Mouse (Mus musculus): ENCODE results near the gene Cfd. TPM values are rescaled to one million over a fixed set of nuclear protein-coding genes. Genes with fewer than 3 reads are reported as not detected.

Cfd gene
- polyA plus RNA-seq, 1 experiment: 209 TPM

DNA sequence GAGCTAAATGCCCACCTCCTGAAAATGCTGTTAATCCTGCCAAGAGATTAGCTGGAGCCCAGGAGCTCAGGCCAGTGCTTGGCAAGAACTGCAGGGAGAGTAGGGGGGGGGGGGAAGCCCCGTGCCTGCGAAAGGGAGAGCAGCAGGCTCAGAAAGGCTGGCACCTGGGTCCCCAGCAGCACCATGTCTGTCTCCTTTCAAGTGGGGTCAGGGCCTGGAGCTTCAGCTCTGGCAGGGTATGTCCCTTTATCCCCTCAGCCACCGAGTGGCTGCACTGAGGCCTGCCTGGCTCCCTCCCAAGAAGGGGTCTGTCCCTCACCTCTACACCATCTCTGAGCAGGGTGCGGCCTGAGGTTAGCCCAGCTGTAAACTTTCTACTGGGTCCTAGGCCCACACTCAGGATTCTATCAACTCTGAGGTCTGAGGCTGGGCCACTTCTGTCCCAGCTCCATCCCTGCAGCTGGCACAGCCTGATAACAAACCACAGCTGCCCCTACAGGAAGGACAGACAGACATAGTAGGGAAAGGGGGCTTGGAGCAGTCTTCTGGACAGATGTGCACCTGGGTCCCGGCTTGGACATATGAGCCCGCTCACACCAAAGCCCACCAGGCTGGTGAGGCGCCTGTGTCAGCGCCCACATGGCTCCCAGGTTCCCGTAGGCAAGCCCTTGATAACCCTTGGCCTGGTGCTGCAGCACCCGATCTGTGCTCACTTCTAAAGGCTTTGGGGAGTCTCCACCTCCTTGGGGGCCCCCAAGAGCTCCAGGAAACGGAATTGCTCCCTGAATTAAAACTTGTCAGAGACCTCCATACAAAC is 23.7 kb downstream of the Cfd start:
- 36% methylated on average over 11 of the region's 11 CpGs for WGBS
- DNase-seq (ENCODE audit: low read depth, low spot score): no peak

DNA sequence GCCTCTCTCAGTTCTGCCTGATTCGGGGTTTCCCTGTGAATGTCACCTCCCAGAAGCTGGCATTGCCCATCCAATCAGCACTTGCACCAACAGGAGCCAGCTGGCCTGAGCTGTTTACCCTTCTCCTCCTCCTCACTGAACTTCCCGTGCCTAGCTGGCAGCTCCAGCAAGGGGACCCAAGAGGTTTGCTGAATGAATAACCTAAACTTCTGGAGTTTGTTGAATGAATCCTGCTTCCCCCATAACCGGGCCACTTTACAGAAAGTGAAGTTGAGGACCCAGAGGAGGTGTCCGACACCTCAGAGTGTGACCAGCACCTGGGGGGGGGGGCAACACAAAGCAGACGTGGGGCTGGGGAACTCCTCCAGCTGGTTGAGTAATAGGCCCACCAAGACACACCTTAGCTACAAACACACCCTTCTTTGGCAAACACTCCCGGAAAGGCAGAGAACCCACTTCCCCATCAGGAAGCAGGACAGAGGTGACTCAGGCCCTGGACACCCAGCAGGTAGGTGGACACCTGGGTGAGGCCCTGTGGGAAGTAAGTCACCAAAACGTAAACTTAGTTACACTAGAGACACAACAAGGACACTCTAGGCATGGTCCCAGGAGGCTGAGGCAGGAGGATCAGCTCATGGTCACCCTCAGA is 24.4 kb downstream of the Cfd start:
- 21% methylated on average over 7 of the region's 7 CpGs for WGBS

DNA sequence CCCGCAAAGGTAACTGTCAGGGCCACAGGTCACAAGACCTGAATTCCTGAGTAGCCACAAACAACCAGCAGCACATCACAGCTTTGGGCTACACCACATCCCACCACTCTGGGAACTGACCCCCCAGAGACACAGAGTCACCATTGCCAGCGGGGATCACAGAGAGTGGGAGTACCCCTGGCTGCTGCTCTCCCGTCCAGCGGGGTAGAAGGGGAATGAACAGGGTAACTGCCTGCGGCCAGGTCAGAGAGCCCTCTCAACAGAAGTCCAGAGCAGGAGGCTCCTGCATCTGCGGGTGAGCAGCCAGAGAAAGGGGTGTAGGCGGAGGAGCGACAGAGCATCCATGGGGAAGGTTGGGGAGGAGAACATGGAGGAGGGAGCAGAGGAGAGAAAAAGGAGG is 25.4 kb downstream of the Cfd start:
- 5% methylated on average over 8 of the region's 8 CpGs for whole genome bisulfite sequencing
- DNase-seq (ENCODE audit: low read depth, low spot score): no peak

More for the DNA sequence above, 24.4 kb downstream of the Cfd start:
- no peak for DNase-seq (ENCODE audit: low read depth, low spot score)

DNA sequence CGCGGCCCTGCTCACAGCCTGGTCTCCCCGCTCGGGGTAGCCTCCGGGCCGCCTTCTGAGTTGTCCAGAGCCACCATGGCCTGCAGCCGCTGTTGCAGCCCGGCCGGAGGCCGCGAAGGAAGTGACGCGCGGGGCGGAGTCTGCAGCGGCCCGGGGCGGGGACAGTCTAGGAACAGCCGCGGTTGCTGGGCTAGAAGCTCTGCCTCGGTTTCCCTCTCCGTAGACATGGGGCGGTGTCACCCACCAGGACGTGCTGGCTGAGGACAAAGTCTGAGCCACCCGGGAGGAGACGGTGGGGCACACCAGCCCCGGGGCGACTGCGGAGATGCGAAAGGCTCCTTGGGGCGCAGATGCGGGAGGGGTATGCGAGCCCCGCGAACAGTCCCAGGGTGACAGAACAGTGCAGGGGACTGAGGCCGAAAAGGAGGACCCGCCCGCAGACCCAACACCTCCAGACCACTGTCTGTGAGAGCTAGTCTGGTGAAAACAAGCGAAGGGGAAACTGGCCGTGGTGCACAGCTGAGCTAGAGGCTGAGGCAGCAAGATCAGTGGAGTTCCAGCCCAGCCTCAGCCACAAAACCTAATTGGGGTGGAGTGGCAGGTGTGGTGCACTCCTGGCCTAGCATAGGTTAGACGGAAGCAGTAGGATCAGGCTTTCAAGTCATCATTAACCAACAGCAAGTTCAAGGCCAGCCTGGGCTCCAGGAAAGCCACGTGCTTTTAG is 26.3 kb downstream of the Cfd start, which contains the start of gene Kiss1r:
Gene Kiss1r, plus strand, starts transcription at position 164 of the 724 bp plus-strand sequence.
- no peak for DNase-seq (ENCODE audit: low read depth, low spot score)
- 2% methylated on average over 42 of the region's 42 CpGs for WGBS

DNA sequence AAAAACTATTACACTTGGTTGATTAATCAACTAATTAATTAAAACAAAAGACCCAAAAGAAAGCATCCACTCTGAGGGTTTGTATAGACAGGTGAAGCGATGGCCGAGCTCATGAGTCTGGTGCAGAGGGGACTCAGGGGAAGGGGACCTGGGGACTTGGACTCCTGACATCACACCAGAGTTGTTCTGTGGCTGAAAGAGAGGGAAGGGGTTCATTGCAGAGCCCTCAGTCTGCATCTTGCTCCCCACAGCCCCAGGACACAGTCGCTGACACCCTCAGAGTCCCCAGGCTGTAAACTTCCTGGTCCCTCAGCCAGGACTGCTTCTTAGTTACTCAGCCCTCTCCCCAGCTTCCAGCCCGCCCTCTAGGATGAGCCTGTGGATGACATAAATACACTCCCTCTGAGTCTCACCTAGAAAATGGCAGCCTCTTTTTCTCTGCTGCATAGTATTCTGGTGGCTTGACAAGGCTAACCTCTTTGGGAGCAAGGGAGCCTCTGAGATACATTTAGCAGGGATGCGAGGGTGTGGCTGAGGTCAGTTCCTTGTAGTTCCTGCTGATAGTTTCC is 27.0 kb downstream of the Cfd start:
- WGBS: 80% methylated on average over 5 of the region's 5 CpGs
- DNase-seq (ENCODE audit: low read depth, low spot score): no peak

DNA sequence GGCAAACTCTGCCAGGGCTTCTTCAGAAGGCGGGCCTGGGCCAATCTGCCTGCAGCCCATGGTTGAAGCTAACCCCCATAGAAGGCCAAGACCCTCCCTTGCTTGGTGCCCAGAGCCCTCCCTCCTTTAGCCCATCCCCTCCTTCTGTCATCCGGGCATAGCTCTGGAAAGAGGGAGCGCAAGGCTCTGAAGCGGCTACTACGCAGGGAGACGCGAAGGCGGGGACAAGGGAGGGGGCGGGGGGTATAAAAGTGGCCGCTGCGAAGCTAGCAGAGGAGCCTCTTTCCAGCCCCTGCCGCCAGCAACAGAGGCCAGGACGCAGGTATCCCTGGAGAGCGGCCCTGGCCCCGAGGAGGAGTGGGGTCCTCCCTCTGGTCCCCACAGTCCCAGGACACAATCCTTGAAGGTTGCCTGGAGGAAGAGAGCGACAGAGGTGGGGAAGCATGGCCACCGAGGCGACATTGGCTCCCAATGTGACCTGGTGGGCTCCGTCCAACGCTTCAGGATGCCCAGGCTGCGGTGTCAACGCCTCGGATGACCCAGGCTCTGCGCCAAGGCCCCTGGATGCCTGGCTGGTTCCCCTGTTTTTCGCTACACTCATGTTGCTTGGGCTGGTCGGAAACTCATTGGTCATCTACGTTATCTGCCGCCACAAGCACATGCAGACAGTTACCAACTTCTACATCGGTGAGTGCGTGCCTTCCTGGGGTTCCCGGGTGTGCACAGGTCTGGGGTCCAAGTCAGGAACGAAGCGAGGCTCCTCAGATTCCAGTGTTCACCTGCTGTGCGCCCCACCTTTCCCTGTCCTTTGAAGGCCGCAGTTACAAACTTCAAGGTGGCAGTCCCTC is 27.8 kb downstream of the Cfd start:
- 62% methylated on average over 35 of the region's 35 CpGs for WGBS
- DNase-seq (ENCODE audit: low read depth, low spot score): no peak

DNA sequence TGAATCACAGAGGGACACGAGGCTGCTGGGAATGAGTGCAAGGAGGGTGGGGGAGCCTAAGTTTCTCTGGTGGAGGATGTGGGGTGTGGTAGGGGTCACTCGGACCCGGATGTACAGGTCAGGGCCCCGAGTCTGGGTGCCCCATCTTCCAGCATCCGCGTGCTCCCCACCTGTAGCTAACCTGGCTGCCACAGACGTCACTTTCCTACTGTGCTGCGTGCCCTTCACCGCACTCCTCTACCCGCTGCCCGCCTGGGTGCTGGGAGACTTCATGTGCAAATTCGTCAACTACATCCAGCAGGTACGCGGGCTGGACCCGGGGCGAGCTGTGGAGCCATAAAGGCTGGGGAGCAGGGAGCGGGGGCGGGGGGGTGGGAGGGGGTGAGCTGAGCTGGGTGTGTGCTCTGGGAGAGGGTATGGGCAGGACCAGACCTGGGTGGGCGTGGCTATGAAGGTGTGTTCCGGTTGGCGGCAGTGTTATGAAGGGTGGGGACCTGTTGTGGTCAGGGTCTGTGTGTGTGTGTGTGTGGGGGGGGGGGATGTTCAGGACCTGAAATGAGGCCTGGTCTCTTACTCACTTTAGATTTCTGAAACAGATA is 28.7 kb downstream of the Cfd start:
- no peak for DNase-seq (ENCODE audit: low read depth, low spot score)

DNA sequence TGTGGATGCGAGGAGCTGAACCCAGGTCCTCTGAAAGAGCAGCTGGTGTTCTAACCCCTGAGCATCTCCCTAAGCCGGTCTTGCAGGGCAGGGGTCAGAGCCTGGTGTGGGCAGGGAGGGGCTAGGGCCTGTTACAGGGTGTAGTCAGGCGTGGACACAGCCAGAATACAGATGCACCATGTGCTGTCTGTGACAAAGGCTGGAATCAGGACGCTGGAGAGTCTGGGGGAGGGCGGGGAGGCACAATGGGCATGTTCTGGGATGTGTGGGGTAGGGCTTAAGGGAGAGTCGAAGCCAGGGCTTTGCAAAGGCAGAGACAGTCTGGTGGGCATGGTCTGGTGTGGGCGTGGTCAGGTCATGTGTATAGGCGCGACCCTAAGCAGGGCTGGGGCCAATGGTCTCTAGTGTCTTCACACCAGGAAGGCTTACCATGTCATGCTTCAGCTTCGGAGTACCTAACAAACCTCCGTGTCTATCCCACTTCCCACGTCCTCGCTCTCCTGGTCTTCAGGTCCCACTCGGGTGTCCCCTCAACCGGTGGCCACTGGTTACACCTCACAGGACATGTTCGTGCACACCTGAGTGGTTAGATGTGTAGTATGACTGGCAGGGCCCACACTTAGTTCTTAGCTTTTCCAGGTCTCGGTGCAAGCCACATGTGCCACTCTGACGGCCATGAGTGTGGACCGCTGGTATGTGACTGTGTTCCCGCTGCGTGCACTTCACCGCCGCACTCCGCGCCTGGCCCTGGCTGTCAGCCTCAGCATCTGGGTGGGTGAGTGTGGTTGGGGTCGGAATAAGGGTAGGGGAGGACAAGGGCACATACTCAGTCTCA is 29.6 kb downstream of the Cfd start:
- DNase-seq (ENCODE audit: low read depth, low spot score): no peak
- WGBS: 44% methylated on average over 26 of the region's 26 CpGs

More for the DNA sequence above, 28.7 kb downstream of the Cfd start:
- 20% methylated on average over 21 of the region's 21 CpGs for WGBS

DNA sequence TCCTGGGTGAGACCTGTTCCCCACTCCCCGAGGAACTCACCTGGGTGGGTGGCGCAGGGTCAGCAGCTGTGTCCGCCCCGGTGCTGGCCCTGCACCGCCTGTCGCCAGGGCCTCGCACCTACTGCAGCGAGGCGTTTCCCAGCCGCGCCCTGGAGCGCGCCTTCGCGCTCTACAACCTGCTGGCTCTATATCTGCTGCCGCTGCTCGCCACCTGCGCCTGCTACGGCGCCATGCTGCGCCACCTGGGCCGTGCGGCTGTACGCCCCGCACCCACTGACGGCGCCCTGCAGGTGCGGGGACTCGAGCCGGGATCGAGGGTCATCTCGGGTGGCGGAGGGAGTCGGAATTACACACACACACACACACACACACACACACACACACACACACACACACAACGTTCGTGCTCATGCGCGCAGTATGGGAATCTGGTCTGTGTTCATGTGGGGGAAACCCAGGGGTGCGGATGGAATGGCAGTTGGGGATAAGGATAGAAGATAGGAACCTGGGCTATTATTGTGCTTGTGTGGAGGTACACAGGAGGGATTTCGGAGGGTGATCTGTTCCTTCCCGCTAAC is 30.4 kb downstream of the Cfd start, which contains the start of gene R3hdm4:
Gene R3hdm4, minus strand, starts transcription at position 251 of the 578 bp plus-strand sequence.
- DNase-seq (ENCODE audit: low read depth, low spot score): no peak
- 10% methylated on average over 41 of the region's 41 CpGs for WGBS

DNA sequence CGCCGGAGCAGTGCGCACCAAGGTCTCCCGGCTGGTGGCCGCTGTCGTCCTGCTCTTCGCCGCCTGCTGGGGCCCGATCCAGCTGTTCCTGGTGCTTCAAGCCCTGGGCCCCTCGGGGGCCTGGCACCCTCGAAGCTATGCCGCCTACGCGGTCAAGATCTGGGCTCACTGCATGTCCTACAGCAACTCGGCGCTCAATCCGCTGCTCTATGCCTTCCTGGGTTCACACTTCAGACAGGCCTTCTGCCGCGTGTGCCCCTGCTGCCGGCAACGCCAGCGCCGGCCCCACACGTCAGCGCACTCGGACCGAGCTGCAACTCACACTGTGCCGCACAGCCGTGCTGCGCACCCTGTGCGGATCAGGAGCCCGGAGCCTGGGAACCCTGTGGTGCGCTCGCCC is 30.9 kb downstream of the Cfd start:
- 29% methylated on average over 34 of the region's 34 CpGs for WGBS
- DNase-seq (ENCODE audit: low read depth, low spot score): no peak

DNA sequence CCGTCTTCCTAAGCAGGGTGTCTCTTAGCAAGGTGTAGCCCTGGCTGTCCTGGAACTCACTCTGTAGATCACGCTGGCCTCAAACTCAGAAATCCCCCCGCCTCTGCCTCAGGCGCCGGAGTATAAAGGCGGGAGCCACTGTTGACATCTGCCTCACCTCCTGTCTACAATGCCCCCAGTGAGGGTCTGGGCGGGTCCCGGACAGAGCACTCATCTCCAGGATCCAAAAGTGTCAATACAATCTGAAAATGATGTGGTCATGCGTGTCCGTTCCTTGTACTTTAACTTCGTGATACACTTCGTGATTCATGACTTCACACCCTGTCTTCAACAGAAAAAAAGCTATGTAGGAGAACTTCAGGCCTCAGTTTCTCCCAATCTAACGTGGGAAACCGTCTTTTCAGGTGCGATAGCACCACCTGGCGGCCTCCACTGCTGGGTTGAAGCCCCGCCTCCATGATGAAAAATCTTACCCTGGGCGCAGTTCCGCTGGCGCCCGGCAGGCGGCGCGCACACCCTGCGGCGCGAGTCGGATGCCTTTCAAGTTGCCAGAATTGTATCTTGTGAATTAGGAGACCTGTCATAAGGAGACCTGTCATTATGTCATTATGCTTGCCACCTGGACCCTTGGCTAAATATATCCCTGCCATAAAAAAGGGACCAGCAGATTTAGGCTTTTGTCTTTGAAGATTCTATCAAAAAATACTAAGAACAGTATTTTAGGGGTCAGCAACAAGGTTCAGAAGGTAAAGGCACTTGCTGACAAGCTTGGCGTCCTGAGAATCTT is 34.5 kb downstream of the Cfd start:
- WGBS: 12% methylated on average over 29 of the region's 29 CpGs
- no peak for DNase-seq (ENCODE audit: low read depth, low spot score)

DNA sequence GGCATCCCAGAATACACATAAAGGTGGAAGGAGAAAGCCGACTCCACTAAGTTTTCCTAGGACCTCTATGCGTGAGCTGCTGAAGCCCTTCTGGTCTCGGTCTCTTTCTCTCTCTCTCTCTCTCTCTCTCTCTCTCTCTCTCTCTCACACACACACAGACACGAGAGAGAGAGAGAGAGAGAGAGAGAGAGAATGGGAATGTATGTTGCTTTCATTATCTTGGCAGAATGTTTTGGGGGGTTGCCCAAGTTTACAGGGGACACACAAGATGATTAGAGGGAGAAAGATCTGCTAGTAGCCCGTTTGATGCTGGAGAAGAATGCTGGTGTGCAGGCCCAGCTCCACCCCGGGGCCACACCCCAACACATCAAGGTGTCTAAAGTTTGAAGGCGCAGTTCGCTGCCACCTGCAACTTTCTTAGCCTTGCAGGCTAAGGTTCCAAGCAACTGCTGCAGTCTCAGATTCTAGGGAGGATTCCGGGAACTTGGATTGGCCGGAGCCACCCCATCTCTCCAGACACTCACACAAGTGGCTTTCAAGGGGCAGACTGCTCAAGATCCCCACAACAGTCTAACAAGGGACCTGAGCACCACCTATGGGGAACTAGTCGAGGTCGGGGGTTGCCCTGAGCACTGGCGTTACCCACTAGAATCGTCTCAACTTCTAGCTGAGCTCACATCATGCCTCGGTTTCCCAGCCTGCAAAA is 35.3 kb downstream of the Cfd start:
- 4% methylated on average over 15 of the region's 15 CpGs for WGBS
- DNase-seq (ENCODE audit: low read depth, low spot score): no peak

DNA sequence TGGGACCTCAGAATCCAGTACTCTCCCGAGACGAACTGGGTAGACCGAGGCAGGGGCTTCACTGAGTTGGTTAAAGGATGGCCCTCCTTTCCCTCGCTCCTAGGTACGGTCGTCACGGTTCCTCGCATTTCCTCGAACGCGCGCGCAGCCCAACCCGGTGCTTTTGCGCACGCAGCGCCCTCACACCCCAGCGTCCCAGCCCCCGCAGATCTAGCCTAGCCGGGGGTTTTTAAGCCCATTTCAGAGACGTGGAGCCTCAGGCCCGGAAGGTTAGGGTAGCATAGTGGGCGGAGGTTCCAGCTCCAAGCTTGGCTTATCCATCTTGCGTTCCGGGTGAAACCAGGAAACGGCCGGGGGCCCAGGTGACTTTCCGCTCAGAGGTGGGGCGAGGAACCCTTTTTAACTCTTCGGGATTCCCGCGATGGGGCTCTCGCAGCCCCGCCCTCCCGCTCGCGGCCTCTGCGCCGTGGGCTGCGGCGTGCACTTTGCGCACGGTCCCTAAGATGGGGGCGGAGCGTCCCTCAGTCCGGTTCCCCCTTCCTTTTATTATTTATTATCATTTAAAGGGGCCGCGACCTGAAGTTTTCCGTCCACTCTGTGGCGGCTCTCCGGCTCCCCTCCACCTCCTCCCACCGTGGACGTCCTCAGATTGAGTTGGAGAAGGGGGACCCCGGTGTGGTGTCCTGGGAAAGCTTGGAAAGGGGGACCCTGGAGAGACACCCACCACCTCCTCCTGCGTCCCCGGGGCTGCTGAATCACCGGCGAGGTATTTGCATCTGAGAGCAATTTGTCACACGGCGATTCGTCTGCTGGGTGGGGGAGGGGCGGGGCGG is 36.1 kb downstream of the Cfd start, which contains the start of gene Arid3a:
Gene Arid3a, plus strand, starts transcription at position 553 of the 833 bp plus-strand sequence.
- no peak for DNase-seq (ENCODE audit: low read depth, low spot score)
- under 1% methylated on average over 63 of the region's 63 CpGs for WGBS

DNA sequence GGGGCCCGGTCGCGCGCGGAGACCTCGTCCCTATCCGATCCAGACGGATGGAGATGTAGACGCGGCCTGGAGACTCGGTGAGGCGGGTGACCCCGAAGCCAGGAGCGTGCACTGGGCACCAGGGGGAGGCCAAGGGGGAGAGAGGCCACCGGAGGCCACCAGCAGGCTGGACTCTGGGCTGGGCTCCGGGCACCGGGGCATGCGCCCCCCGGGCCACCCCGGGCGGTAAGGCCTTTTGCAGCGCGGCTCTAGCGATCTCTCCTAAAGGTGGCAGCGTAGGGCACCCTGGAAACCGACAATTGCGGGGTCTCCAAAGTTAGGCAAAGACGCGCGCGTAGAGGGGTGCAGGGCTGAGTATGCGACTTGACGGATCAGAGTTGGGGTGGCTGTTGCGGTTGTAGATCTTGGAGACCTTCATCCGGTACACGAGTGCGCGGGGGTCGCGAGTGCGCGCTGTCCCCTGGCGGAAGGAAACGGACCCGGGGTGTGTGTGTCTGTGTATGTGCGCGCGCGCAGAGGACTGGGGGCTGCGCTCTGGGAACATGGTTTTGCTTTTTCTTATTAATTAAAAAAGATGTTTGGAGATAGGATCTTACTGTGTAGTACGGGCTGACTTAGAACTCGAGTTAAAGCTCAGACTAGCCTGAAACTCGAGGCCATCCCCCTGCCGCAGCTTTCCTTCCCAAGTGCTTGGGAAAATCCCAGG is 36.8 kb downstream of the Cfd start:
- no peak for DNase-seq (ENCODE audit: low read depth, low spot score)
- under 1% methylated on average over 54 of the region's 54 CpGs for WGBS

Data from large intestine, adult 2 months (tissue).